Mouse (Mus musculus) forebrain, embryonic 16.5 days (tissue): ENCODE results near the gene Vav3. TPM values are rescaled to one million over a fixed set of nuclear protein-coding genes. Genes with fewer than 3 reads are reported as not detected.

ENCODE experiments used
- ATAC-seq: fragments of 200-750 bp; cut with Nextera tagmentation; 2 replicates; pipeline ENCODE4 v1.8.0; 2017; ENCODE audit warnings: mild to moderate bottlenecking, moderate library complexity
- H3K27ac ChIP-seq: fragments of 300-500 bp; sonication (generic); 2 replicates; pipeline ENCODE4 v1.5.1; 2014; ENCODE audit warnings: low read length, control low read depth
- H3K27me3 ChIP-seq: fragments of 300-500 bp; sonication (generic); replicated peaks from 2 replicates; pipeline ENCODE4 v1.6.1; 2014; ENCODE audit warnings: low read length; ENCODE audit not compliant: control insufficient read depth, insufficient read depth
- H3K36me3 ChIP-seq: fragments of 300-500 bp; sonication (generic); 2 replicates; pipeline ENCODE4 v1.6.1; 2014; ENCODE audit not compliant: control insufficient read depth, insufficient read depth
- H3K4me1 ChIP-seq: fragments of 300-500 bp; sonication (generic); replicated peaks from 2 replicates; pipeline ENCODE4 v1.6.1; 2014; ENCODE audit warnings: low read length; ENCODE audit not compliant: control insufficient read depth, insufficient read depth
- H3K4me2 ChIP-seq: fragments of 300-500 bp; sonication (generic); 2 replicates; pipeline ENCODE4 v1.6.1; 2014; ENCODE audit warnings: mild to moderate bottlenecking, low read length, control low read depth
- H3K4me3 ChIP-seq: fragments of 300-500 bp; sonication (generic); replicated peaks from 2 replicates; pipeline ENCODE4 v1.5.1; 2014; ENCODE audit warnings: mild to moderate bottlenecking, low read length, control low read depth
- H3K9ac ChIP-seq: fragments of 300-500 bp; sonication (generic); replicated peaks from 2 replicates; pipeline ENCODE4 v1.6.1; 2014; ENCODE audit warnings: low read depth, low read length, control low read depth
- H3K9me3 ChIP-seq: fragments of 300-500 bp; sonication (generic); 2 replicates; pipeline ENCODE4 v1.6.1; 2016; ENCODE audit warnings: low read length; ENCODE audit not compliant: control insufficient read depth
- WGBS: fragments of 180-500 bp; shearing (Covaris S2); extraction: QIAGEN DNeasy Blood & Tissue Kit; methylation state at CpG from one replicate; pipeline ENCODE4 v1.1.7; 2014; 5-methylcytosine and 5-hydroxymethylcytosine counted together
- polyA plus RNA-seq: library from polyadenylated mRNA; unstranded; fragments of >200 nt; fragmentation: Nextera tagmentation; extraction: Ambion mirVana; gene quantifications from 2 replicates; pipeline ENCODE4 v1.2.1, GENCODE M21; 2015

Vav3 gene
- polyA plus RNA-seq, 1 experiment from 2014 or later: 7.9 TPM

- peak; percentile 19 for ATAC-seq
- under 1% methylated on average over 18 of the region's 18 CpGs for WGBS
- H3K4me3 ChIP-seq: peak overlapping the region; percentile 75
Measured at GRCm38 (mm10) chr3:109341071-109341480, 623 bp downstream of the Vav3 start.

DNA sequence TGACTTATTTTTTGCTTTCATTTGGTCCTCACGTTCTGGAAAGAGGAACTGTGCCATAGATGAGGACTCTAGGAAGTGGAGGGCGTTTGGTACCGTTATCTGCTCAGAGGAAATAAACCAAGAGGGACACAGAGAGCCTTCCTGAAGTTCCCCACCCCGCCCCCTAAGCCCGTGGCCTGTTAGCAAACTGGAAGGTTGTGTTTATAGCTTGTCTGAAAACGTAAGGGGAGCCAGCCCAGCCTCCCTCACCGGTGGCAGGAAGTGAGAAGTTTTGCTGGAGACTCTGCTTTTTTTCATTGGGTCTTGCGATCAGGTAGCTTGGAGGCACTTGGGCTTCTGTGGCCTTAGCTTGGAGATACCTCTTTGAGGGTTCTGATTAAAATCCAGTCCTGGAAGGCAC lies 1.2 kb downstream of the Vav3 start:
- Histone ChIP-seq H3K4me3 (peak overlapping the region; percentile 75), H3K27ac (no peak overlapping the region), H3K27me3 (no peaks in the 10 kb centered on the region; the same call in 1 of the 2 replicates), H3K4me1 (peaks cover 6% of the 10 kb centered on the region), H3K9ac (peak overlapping the region; percentile 84), H3K9me3 (no peaks in the 10 kb centered on the region), H3K36me3 (no peaks in the 10 kb centered on the region), H3K4me2 (peak overlapping the region; percentile 73)
- WGBS: 7% methylated on average over 8 of the region's 8 CpGs
- ATAC-seq: no peak

More at GRCm38 (mm10) chr3:109341071-109341480, 623 bp downstream of the Vav3 start:
- Histone ChIP-seq H3K9ac (peak overlapping the region; percentile 84), H3K4me1 (peaks cover 6% of the 10 kb centered on the region), H3K27ac (peak overlapping the region; percentile 65), H3K9me3 (no peaks in the 10 kb centered on the region), H3K36me3 (no peaks in the 10 kb centered on the region), H3K4me2 (peak overlapping the region; percentile 73), H3K27me3 (no peaks in the 10 kb centered on the region; the same call in 1 of the 2 replicates)

DNA sequence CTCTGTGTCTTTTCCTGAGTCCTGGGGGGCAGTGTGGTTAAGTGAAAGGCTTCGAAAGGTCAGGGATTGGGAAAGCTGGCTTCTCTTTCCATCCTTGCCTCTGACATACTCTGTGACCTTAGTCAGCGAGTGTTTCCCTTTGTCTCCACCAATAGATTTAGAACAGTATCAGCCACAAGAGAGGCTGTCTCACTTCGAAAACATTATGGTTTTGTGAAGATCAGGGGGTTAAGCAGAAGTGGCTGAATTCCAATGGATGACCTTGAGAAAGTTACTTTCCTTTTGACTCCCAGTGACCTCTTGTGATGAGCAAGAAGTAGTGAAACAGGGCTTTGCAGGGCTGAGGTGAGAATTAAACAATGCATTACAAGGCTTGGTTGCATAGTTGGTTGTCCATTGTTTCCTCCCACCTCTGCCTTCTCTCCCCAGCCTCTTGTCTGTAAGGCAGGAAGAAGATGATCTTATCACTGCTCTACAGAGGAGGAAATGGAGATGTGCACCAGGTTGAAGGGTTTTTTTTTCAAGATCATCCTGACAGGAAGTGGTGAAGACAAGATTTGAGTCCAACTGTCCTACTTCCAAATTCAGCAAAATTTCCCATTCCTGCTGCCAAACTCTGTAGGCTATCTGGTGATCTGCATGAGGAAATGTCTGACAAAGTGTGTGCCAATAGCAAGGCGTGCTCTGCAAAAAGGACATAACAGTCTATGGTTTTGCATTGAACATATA lies 11.7 kb downstream of the Vav3 start:
- Histone ChIP-seq H3K9ac (no peak overlapping the region), H3K4me3 (no peak overlapping the region), H3K36me3 (no peaks in the 10 kb centered on the region), H3K27me3 (no peaks in the 10 kb centered on the region), H3K4me2 (no peak overlapping the region), H3K9me3 (no peaks in the 10 kb centered on the region), H3K27ac (no peak overlapping the region), H3K4me1 (no peaks in the 10 kb centered on the region)
- ATAC-seq: no peak
- WGBS: 86% methylated on average over 4 of the region's 4 CpGs

- H3K9me3 ChIP-seq: no peaks in the 10 kb centered on the region
- no peak for ATAC-seq
- WGBS: 90% methylated on average over 6 of the region's 6 CpGs
Measured at GRCm38 (mm10) chr3:109352690-109353089, 12.2 kb downstream of the Vav3 start.

GRCm38 (mm10) chr3:109353814-109354213 lies 13.4 kb downstream of the Vav3 start:
- Histone ChIP-seq H3K9ac (no peak overlapping the region), H3K4me2 (no peak overlapping the region), H3K4me1 (no peaks in the 10 kb centered on the region), H3K4me3 (no peak overlapping the region), H3K9me3 (no peaks in the 10 kb centered on the region), H3K36me3 (no peaks in the 10 kb centered on the region), H3K27me3 (no peaks in the 10 kb centered on the region), H3K27ac (no peak overlapping the region)
- WGBS: 94% methylated on average over 5 of the region's 5 CpGs
- ATAC-seq: no peak

More at GRCm38 (mm10) chr3:109352690-109353089, 12.2 kb downstream of the Vav3 start:
- no peak overlapping the region for H3K27ac ChIP-seq
- H3K9ac ChIP-seq: no peak overlapping the region
- H3K4me2 ChIP-seq: no peak overlapping the region
- no peak overlapping the region for H3K4me3 ChIP-seq
- no peaks in the 10 kb centered on the region for H3K27me3 ChIP-seq
- H3K36me3 ChIP-seq: no peaks in the 10 kb centered on the region
- H3K4me1 ChIP-seq: no peaks in the 10 kb centered on the region

- H3K27ac ChIP-seq: no peak overlapping the region
- no peak for ATAC-seq
- no peaks in the 10 kb centered on the region for H3K36me3 ChIP-seq
- H3K9me3 ChIP-seq: no peaks in the 10 kb centered on the region
- no peak overlapping the region for H3K4me3 ChIP-seq
- H3K4me2 ChIP-seq: no peak overlapping the region
- H3K4me1 ChIP-seq: no peaks in the 10 kb centered on the region
- WGBS: 85% methylated on average over 5 of the region's 5 CpGs
- H3K9ac ChIP-seq: no peak overlapping the region
- no peaks in the 10 kb centered on the region for H3K27me3 ChIP-seq
Measured at GRCm38 (mm10) chr3:109355158-109355557, 14.7 kb downstream of the Vav3 start.

GRCm38 (mm10) chr3:109360746-109361145 lies 20.3 kb downstream of the Vav3 start:
- no peak overlapping the region for H3K27ac ChIP-seq
- H3K36me3 ChIP-seq: no peaks in the 10 kb centered on the region
- no peaks in the 10 kb centered on the region for H3K4me1 ChIP-seq
- H3K9me3 ChIP-seq: no peaks in the 10 kb centered on the region
- H3K9ac ChIP-seq: no peak overlapping the region
- ATAC-seq: no peak
- H3K4me3 ChIP-seq: no peak overlapping the region
- no peak overlapping the region for H3K4me2 ChIP-seq
- WGBS: 93% methylated on average over 4 of the region's 4 CpGs
- no peaks in the 10 kb centered on the region for H3K27me3 ChIP-seq

- Histone ChIP-seq H3K4me3 (no peak overlapping the region), H3K27me3 (no peaks in the 10 kb centered on the region), H3K4me1 (0 out of 2 replicates have a peak, but pooled peaks cover 4% of the 10 kb centered on the region), H3K27ac (no peak overlapping the region), H3K9me3 (no peaks in the 10 kb centered on the region), H3K4me2 (no peak overlapping the region), H3K9ac (no peak overlapping the region), H3K36me3 (no peaks in the 10 kb centered on the region)
- 88% methylated on average over 5 of the region's 5 CpGs for WGBS
- ATAC-seq: no peak
Measured at GRCm38 (mm10) chr3:109361882-109362281, 21.4 kb downstream of the Vav3 start.

DNA sequence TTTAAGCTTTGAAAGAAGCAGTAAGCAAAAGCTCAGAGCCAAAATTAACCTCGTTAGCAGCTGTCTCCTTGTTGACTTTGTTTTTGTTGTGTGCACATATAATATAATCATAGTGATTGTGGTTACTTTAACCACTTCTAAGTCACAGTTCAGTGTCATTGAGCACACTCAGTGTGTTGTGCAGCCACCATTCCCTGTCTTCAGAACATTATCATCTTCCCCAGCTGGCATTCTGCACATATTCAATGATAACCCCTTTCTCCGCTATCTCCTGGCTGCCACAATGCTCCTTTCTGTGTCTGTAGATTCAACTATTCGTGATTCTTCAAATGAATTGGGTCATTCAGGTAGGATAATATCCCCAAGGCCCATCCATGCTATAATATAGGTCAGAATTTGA lies 21.9 kb downstream of the Vav3 start:
- Histone ChIP-seq H3K27ac (no peak overlapping the region), H3K9ac (no peak overlapping the region), H3K36me3 (no peaks in the 10 kb centered on the region), H3K9me3 (no peaks in the 10 kb centered on the region), H3K4me2 (no peak overlapping the region), H3K27me3 (no peaks in the 10 kb centered on the region), H3K4me1 (0 out of 2 replicates have a peak, but pooled peaks cover 4% of the 10 kb centered on the region), H3K4me3 (no peak overlapping the region)
- WGBS: 72% methylated on average over 3 of the region's 3 CpGs
- no peak for ATAC-seq
